7 mouse cellular contexts compared by ENCODE assay signal in genomic region chr9:53667020-53667669, GRCm38 (mm10). TPM values are rescaled to one million over a fixed set of nuclear protein-coding genes. Genes with fewer than 3 reads are reported as not detected.
DNase-seq lines count a peak whose midpoint lies in the region; ATAC-seq and TF ChIP-seq lines count a peak whose summit lies in the region.

No protein-coding gene starts in this region.

- peaks cover 4% of the 10 kb centered on the region; the same call in 1 of the 2 replicates for H3K79me2 ChIP-seq in heart, adult 2 months (replicated peaks; ENCODE audit: control insufficient read depth, insufficient read depth, low read length)

- peak overlapping the region; percentile 90 for H3K4me3 ChIP-seq in embryonic facial prominence, embryonic 12.5 days
- H3K4me3 ChIP-seq in heart, adult 2 months: peak overlapping the region; percentile 83
- peak overlapping the region; percentile 92 for H3K4me3 ChIP-seq in limb, embryonic 13.5 days
- peak overlapping the region; percentile 98 for H3K4me3 ChIP-seq in midbrain, embryonic 16.5 days (ENCODE audit: low read depth, low read length)

- peak overlapping the region; percentile 90 for H3K4me2 ChIP-seq in embryonic facial prominence, embryonic 12.5 days (replicated peaks)
- H3K4me2 ChIP-seq in limb, embryonic 13.5 days (replicated peaks): peak overlapping the region; percentile 92
- H3K4me2 ChIP-seq in midbrain, embryonic 16.5 days (ENCODE audit: low read length): peak overlapping the region; percentile 94

- DNase-seq in adrenal gland, postnatal 25 days: peak; percentile 95
- DNase-seq in heart, adult 2 months: peak; percentile 95 to 97
- DNase-seq in kidney, adult 8-10 months: peak; percentile 91 to 94
- peak; percentile 98 for DNase-seq in spleen, postnatal 10 days (ENCODE audit: low spot score in 2 of 2)

- H3K27me3 ChIP-seq in embryonic facial prominence, embryonic 12.5 days: no peaks in the 10 kb centered on the region
- no peaks in the 10 kb centered on the region for H3K27me3 ChIP-seq in heart, adult 2 months (ENCODE audit: control insufficient read depth, insufficient read depth, low read length)
- H3K27me3 ChIP-seq in limb, embryonic 13.5 days: no peaks in the 10 kb centered on the region
- H3K27me3 ChIP-seq in midbrain, embryonic 16.5 days (ENCODE audit: control insufficient read depth, insufficient read depth, low read depth, low read length): no peaks in the 10 kb centered on the region

- WGBS in embryonic facial prominence, embryonic 12.5 days: under 1% methylated on average over 74 of the region's 74 CpGs
- WGBS in heart, adult 2 months: 1% methylated on average over 74 of the region's 74 CpGs
- WGBS in limb, embryonic 13.5 days: under 1% methylated on average over 73 of the region's 74 CpGs
- WGBS in midbrain, embryonic 16.5 days: under 1% methylated on average over 67 of the region's 74 CpGs

- H3K9ac ChIP-seq in embryonic facial prominence, embryonic 12.5 days: peak overlapping the region; percentile 94
- peak overlapping the region; percentile 99 for H3K9ac ChIP-seq in heart, adult 2 months (ENCODE audit: low read depth, low read length)
- H3K9ac ChIP-seq in limb, embryonic 13.5 days: peak overlapping the region; percentile 98
- H3K9ac ChIP-seq in midbrain, embryonic 16.5 days (ENCODE audit: low read depth, low read length): peak overlapping the region; percentile 98

- no peak; the same call in 1 of the 2 replicates for TF ChIP-seq CTCF in heart, adult 2 months (IDR thresholded peaks at IDR 0.05)

- intact Hi-C loops in heart, adult 2 months (cut with DNase I): loop anchor here (5.0 kb wide), 3 partner anchors 55 to 420 kb away; partner anchors contain the start of genes Acat1, Atm, Ddx10 and Npat

- H3K9me3 ChIP-seq in embryonic facial prominence, embryonic 12.5 days: no peaks in the 10 kb centered on the region
- no peaks in the 10 kb centered on the region for H3K9me3 ChIP-seq in limb, embryonic 13.5 days
- no peaks in the 10 kb centered on the region for H3K9me3 ChIP-seq in midbrain, embryonic 16.5 days (replicated peaks; ENCODE audit: control insufficient read depth, low read length, poor library complexity, severe bottlenecking)

- peaks cover 22% of the 10 kb centered on the region for H3K4me1 ChIP-seq in embryonic facial prominence, embryonic 12.5 days
- H3K4me1 ChIP-seq in heart, adult 2 months (ENCODE audit: control insufficient read depth, insufficient read depth, low read length): peaks cover 4% of the 10 kb centered on the region
- peaks cover 20% of the 10 kb centered on the region for H3K4me1 ChIP-seq in limb, embryonic 13.5 days
- peaks cover 30% of the 10 kb centered on the region for H3K4me1 ChIP-seq in midbrain, embryonic 16.5 days (ENCODE audit: control insufficient read depth, insufficient read depth, low read length)

- H3K36me3 ChIP-seq in embryonic facial prominence, embryonic 12.5 days: no peaks in the 10 kb centered on the region
- peaks cover 13% of the 10 kb centered on the region for H3K36me3 ChIP-seq in heart, adult 2 months (ENCODE audit: control insufficient read depth, insufficient read depth, low read length)
- peaks cover 4% of the 10 kb centered on the region; the same call in 1 of the 2 replicates for H3K36me3 ChIP-seq in limb, embryonic 13.5 days
- H3K36me3 ChIP-seq in midbrain, embryonic 16.5 days (ENCODE audit: control insufficient read depth, insufficient read depth, low read length): no peaks in the 10 kb centered on the region

- H3K27ac ChIP-seq in embryonic facial prominence, embryonic 12.5 days: peak overlapping the region; percentile 96
- H3K27ac ChIP-seq in heart, adult 2 months: peak overlapping the region; percentile 98
- H3K27ac ChIP-seq in limb, embryonic 13.5 days: peak overlapping the region; percentile 96
- peak overlapping the region; percentile 98 for H3K27ac ChIP-seq in midbrain, embryonic 16.5 days (ENCODE audit: low read length)

- TF ChIP-seq EP300 in heart, adult 2 months (IDR thresholded peaks at IDR 0.05; ENCODE audit: insufficient read depth, low read depth, low read length): 0 out of 2 replicates have a peak, but pooled peaks have one; percentile 11

- peak; percentile 66 for TF ChIP-seq POLR2A in heart, adult 2 months (IDR thresholded peaks at IDR 0.05; ENCODE audit: insufficient read depth, low read depth, low read length)

- ATAC-seq in embryonic facial prominence, embryonic 12.5 days (ENCODE audit: insufficient number of reproducible peaks, insufficient read depth, low FRiP score, low TSS enrichment): peak; percentile 97
- ATAC-seq in limb, embryonic 13.5 days (ENCODE audit: low FRiP score, low read depth): peak; percentile 98
- ATAC-seq in midbrain, embryonic 16.5 days: peak; percentile 96

RNA-seq across cellular contexts. Expression of gene Cul5, which starts 2.7 kb away (rescaled TPM):
- total RNA-seq in adrenal gland, postnatal 25 days (2021): 32.2 and 41.6 TPM in 2 replicates
- 44.0 and 45.8 TPM in 2 replicates for polyA plus RNA-seq in embryonic facial prominence, embryonic 12.5 days (2016; fragmentation: Nextera tagmentation; extraction: Ambion mirVana)
- 10 to 100 TPM; 43.0 to 45.4 TPM for total RNA-seq in heart, adult 2 months (2021)
- polyA plus RNA-seq in heart, adult 2 months (2012; rRNA removed): 6.1 and 11.3 TPM in 2 replicates
- polyA plus RNA-seq in limb, embryonic 13.5 days (2015; fragmentation: Nextera tagmentation; extraction: Ambion mirVana): 35.6 and 35.9 TPM in 2 replicates
- polyA plus RNA-seq in midbrain, embryonic 16.5 days (2015; fragmentation: Nextera tagmentation; extraction: Ambion mirVana): 35.9 and 40.8 TPM in 2 replicates

RNA-seq across cellular contexts. Expression of gene Rab39, which starts 38.9 kb away (rescaled TPM):
- total RNA-seq in adrenal gland, postnatal 25 days (2021): 0.64 and 1.00 TPM in 2 replicates
- 0.97 and 1.3 TPM in 2 replicates for polyA plus RNA-seq in embryonic facial prominence, embryonic 12.5 days (2016; fragmentation: Nextera tagmentation; extraction: Ambion mirVana)
- under 1 TPM; 0.09 to 0.13 TPM for total RNA-seq in heart, adult 2 months (2021)
- 0.12 and 0.18 TPM in 2 replicates for polyA plus RNA-seq in heart, adult 2 months (2012; rRNA removed)
- polyA plus RNA-seq in limb, embryonic 13.5 days (2015; fragmentation: Nextera tagmentation; extraction: Ambion mirVana): 0.50 and 0.69 TPM in 2 replicates
- polyA plus RNA-seq in midbrain, embryonic 16.5 days (2015; fragmentation: Nextera tagmentation; extraction: Ambion mirVana): 2.0 and 2.2 TPM in 2 replicates

RNA-seq across cellular contexts. Expression of gene Acat1, which starts 57.0 kb away (rescaled TPM):
- 135 and 154 TPM in 2 replicates for total RNA-seq in adrenal gland, postnatal 25 days (2021)
- 89.4 and 91.0 TPM in 2 replicates for polyA plus RNA-seq in embryonic facial prominence, embryonic 12.5 days (2016; fragmentation: Nextera tagmentation; extraction: Ambion mirVana)
- 100 to 1,000 TPM; 286 to 342 TPM for total RNA-seq in heart, adult 2 months (2021)
- 157 and 271 TPM in 2 replicates for polyA plus RNA-seq in heart, adult 2 months (2012; rRNA removed)
- 120 and 125 TPM in 2 replicates for polyA plus RNA-seq in limb, embryonic 13.5 days (2015; fragmentation: Nextera tagmentation; extraction: Ambion mirVana)
- 161 and 167 TPM in 2 replicates for polyA plus RNA-seq in midbrain, embryonic 16.5 days (2015; fragmentation: Nextera tagmentation; extraction: Ambion mirVana)

Comparison
In these comparisons a context has a peak if more than half of its experiments do, and no peak if none do; other contexts are left out.
1. Peak in every context shown above with its lines: DNase-seq, ATAC-seq, H3K4me3 ChIP-seq and H3K27ac ChIP-seq.